Mouse (Mus musculus) adrenal gland, adult 8-10 months (tissue): ENCODE results near the gene Zfp64. TPM values are rescaled to one million over a fixed set of nuclear protein-coding genes. Genes with fewer than 3 reads are reported as not detected.
A peak's percentile ranks its signal among the peaks of the same experiment; 100 is the strongest.

Experiments used
- DNase-seq: peaks from one replicate; pipeline ENCODE4 v3.0.0; 2022
- total RNA-seq, 4 experiments: library from RNA; stranded (reverse); gene quantifications; 2 replicates each; pipeline ENCODE4 v1.2.4; 2022

The Zfp64 gene
- total RNA-seq, result 10 to 100 TPM; 15.5 to 23.2 (median 19.7) TPM

- peak; percentile 90 for DNase-seq
Observed at GRCm38 (mm10) chr2:168954835-168955716, at the start of gene Zfp64. Gene Zfp64 (minus strand): TSS chr2:168955587.

GRCm38 (mm10) chr2:168992642-168993420 lies 37.4 kb upstream of the Zfp64 start:
- DNase-seq, result no peak

- DNase-seq, result no peak
Observed at GRCm38 (mm10) chr2:168990957-168991356, 35.6 kb upstream of the Zfp64 start.

GRCm38 (mm10) chr2:168990061-168990753 lies 34.8 kb upstream of the Zfp64 start:
- no peak for DNase-seq

GRCm38 (mm10) chr2:168988056-168988455 lies 32.7 kb upstream of the Zfp64 start:
- DNase-seq, result no peak

- no peak for DNase-seq
Observed at GRCm38 (mm10) chr2:168987421-168987820, 32.0 kb upstream of the Zfp64 start.

GRCm38 (mm10) chr2:168981951-168982350 lies 26.6 kb upstream of the Zfp64 start:
- no peak for DNase-seq

GRCm38 (mm10) chr2:168981448-168981847 lies 26.1 kb upstream of the Zfp64 start:
- no peak for DNase-seq

GRCm38 (mm10) chr2:168980859-168981258 lies 25.5 kb upstream of the Zfp64 start:
- DNase-seq, result peak; percentile 48

GRCm38 (mm10) chr2:168979742-168980141 lies 24.4 kb upstream of the Zfp64 start:
- no peak for DNase-seq

GRCm38 (mm10) chr2:168978031-168978430 lies 22.6 kb upstream of the Zfp64 start:
- peak; percentile 54 for DNase-seq

GRCm38 (mm10) chr2:168970131-168970530 lies 14.7 kb upstream of the Zfp64 start:
- DNase-seq, result no peak

GRCm38 (mm10) chr2:168968136-168968925 lies 12.9 kb upstream of the Zfp64 start:
- DNase-seq, result no peak

- no peak for DNase-seq
Observed at GRCm38 (mm10) chr2:168966525-168966924, 11.1 kb upstream of the Zfp64 start.

GRCm38 (mm10) chr2:168964849-168965248 lies 9.5 kb upstream of the Zfp64 start:
- no peak for DNase-seq

- no peak for DNase-seq
Observed at GRCm38 (mm10) chr2:168961729-168962666, 6.6 kb upstream of the Zfp64 start.

- DNase-seq, result no peak
Observed at GRCm38 (mm10) chr2:168960814-168961213, 5.4 kb upstream of the Zfp64 start.

GRCm38 (mm10) chr2:168959339-168959885 lies 4.0 kb upstream of the Zfp64 start:
- DNase-seq, result no peak

GRCm38 (mm10) chr2:168955850-168956346 lies 511 bp upstream of the Zfp64 start:
- peak; percentile 61 for DNase-seq

- DNase-seq, result no peak
Observed at GRCm38 (mm10) chr2:168954376-168954775, 1.0 kb downstream of the Zfp64 start.
